Mouse (Mus musculus): ENCODE results near the gene Cwf19l1. TPM values are rescaled to one million over a fixed set of nuclear protein-coding genes. Genes with fewer than 3 reads are reported as not detected.

Cwf19l1 gene
- total and polyA plus RNA-seq, 2 experiments from 2014 or later = 10.7 to 27.3 TPM

DNA sequence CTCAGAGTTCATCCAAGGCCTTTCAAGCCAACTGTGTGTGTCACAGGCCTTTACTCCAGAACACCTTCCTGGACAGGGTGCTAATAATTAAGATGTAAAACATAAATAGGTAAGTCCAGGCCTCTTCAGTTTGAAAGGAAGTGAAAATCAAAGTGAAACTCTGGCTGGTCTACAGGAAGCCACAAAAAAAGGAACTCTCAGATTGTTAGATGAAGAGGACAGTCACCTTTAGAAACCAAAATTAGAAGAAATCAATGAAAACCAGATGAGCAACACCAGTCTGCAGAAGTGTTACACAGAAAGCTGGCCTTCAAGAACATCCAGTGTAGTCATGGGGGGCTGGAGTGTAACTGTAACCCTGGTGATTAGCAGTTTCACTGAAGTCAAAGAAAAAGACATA, 17.9 kb downstream of the Cwf19l1 start:
- ATAC-seq = no peak
- no peak for DNase-seq (ENCODE audit: low spot score)
- Histone ChIP-seq H3K4me1 (ENCODE audit: insufficient read depth, low read length) (no peaks in the 10 kb centered on the region), H3K36me3 (ENCODE audit: insufficient read depth, low read length) (peaks cover 46% of the 10 kb centered on the region), H3K9ac (replicated peaks; ENCODE audit: low read length) (no peak overlapping the region), H3K4me3 (ENCODE audit: low read length) (no peak overlapping the region), H3K27ac (no peak overlapping the region), H3K27me3 (ENCODE audit: insufficient read depth, low read length) (no peaks in the 10 kb centered on the region), H3K9me3 (ENCODE audit: low read length) (no peaks in the 10 kb centered on the region), H3K4me2 (ENCODE audit: low read depth, low read length) (no peak overlapping the region)
- TF ChIP-seq CTCF (IDR thresholded peaks at IDR 0.05; ENCODE audit: low read depth) = no peak

DNA sequence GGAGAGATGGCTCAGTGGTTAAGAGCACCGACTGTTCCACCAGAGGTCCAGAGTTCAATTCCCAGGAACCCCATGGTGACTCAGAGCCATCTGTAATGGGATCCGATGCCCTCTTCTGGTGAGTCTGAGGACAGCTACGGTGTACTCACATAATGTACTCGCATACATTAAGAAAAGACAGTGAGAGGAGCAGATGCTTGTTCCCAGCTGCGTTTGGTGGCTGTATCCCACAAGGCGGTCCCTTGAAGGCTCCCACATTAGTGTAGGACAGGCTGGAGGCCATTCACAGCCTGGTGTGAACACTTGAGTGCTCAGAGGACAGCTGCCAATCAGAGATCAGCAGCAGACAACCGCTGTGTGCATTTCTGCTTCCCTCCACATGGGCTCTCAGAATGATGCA, 24.0 kb downstream of the Cwf19l1 start:
- TF ChIP-seq CTCF (IDR thresholded peaks at IDR 0.05; ENCODE audit: low read depth) = peak; percentile 62
- no peaks in the 10 kb centered on the region for H3K9me3 ChIP-seq (ENCODE audit: low read length)
- H3K4me2 ChIP-seq (ENCODE audit: low read depth, low read length) = no peak overlapping the region
- peak; percentile 39; the same call in 1 of the 2 replicates for ATAC-seq
- no peak overlapping the region for H3K27ac ChIP-seq
- H3K9ac ChIP-seq (replicated peaks; ENCODE audit: low read length) = no peak overlapping the region
- DNase-seq (ENCODE audit: low spot score) = peak; percentile 49
- no peaks in the 10 kb centered on the region for H3K27me3 ChIP-seq (ENCODE audit: insufficient read depth, low read length)
- no peak overlapping the region for H3K4me3 ChIP-seq (ENCODE audit: low read length)
- 47% methylated on average over 7 of the region's 7 CpGs for WGBS
- H3K4me1 ChIP-seq (ENCODE audit: insufficient read depth, low read length) = peaks cover 4% of the 10 kb centered on the region
- peaks cover 37% of the 10 kb centered on the region for H3K36me3 ChIP-seq (ENCODE audit: insufficient read depth, low read length)

GRCm38 (mm10) chr19:44110356-44110755, 25.3 kb downstream of the Cwf19l1 start:
- H3K27me3 ChIP-seq (ENCODE audit: insufficient read depth, low read length) = no peaks in the 10 kb centered on the region
- H3K4me3 ChIP-seq (ENCODE audit: low read length) = no peak overlapping the region
- H3K4me1 ChIP-seq (ENCODE audit: insufficient read depth, low read length) = peaks cover 4% of the 10 kb centered on the region
- DNase-seq (ENCODE audit: low spot score) (no peak), ATAC-seq (no peak)
- H3K9me3 ChIP-seq (ENCODE audit: low read length) = no peaks in the 10 kb centered on the region
- WGBS = 86% methylated on average over 9 of the region's 9 CpGs
- peaks cover 36% of the 10 kb centered on the region for H3K36me3 ChIP-seq (ENCODE audit: insufficient read depth, low read length)
- no peak for TF ChIP-seq CTCF (IDR thresholded peaks at IDR 0.05; ENCODE audit: low read depth)
- no peak overlapping the region for H3K4me2 ChIP-seq (ENCODE audit: low read depth, low read length)
- H3K9ac ChIP-seq (replicated peaks; ENCODE audit: low read length) = no peak overlapping the region
- no peak overlapping the region for H3K27ac ChIP-seq

- H3K9ac ChIP-seq (replicated peaks; ENCODE audit: low read length) = no peak overlapping the region
- ATAC-seq = no peak
Measured at GRCm38 (mm10) chr19:44108996-44109395, 26.7 kb downstream of the Cwf19l1 start.

DNA sequence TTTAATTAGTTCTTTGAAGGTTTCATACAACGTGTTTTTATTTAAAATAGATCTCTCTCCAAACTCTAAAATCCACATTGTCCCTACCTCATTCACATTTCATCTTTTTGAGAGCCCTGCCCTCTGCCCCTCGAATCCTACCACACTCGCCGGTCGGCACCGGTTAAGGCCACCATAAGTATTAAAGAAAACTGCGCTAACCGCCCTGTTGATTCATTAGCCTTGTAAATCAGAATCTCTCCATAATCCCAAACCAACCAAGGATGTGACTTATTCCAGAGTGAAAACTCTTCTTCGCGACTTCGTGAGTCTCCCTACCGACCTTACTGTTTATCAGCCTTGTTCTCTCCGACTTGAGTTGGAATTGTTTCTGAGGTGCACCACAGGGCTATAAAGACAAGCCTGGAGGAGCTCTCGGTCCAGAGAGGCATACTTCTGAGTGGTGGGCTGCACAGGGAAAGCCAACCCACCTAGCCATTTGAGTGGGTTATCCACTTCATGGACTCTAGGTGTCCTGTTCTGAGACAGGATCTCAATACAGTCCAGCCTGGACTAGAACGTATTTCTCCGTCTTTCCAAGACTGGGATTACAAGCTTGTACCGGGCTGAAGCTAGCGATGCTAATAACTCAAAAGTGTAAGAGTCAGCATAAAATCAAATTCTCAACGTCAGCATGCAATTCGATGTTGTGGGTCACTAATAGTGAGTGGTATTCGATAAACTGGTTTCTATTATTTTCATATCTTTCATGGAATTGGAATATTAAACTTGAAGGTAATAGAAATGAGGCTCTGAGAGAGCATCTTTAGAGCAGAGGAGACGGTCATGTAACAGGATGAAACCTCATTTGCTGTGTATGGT, 27.8 kb downstream of the Cwf19l1 start:
- peak overlapping the region; percentile 86 for H3K4me2 ChIP-seq (ENCODE audit: low read depth, low read length)
- no peak for TF ChIP-seq CTCF (IDR thresholded peaks at IDR 0.05; ENCODE audit: low read depth)
- no peak for DNase-seq (ENCODE audit: low spot score)
- peaks cover 4% of the 10 kb centered on the region for H3K4me1 ChIP-seq (ENCODE audit: insufficient read depth, low read length)
- ATAC-seq = peak; percentile 64
- peak overlapping the region; percentile 87 for H3K4me3 ChIP-seq (ENCODE audit: low read length)
- H3K36me3 ChIP-seq (ENCODE audit: insufficient read depth, low read length) = peaks cover 23% of the 10 kb centered on the region; the same call in 1 of the 2 replicates
- no peaks in the 10 kb centered on the region for H3K27me3 ChIP-seq (ENCODE audit: insufficient read depth, low read length)
- WGBS = 25% methylated on average over 22 of the region's 22 CpGs
- peak overlapping the region; percentile 96 for H3K9ac ChIP-seq (replicated peaks; ENCODE audit: low read length)
- H3K27ac ChIP-seq = peak overlapping the region; percentile 79
- no peaks in the 10 kb centered on the region for H3K9me3 ChIP-seq (ENCODE audit: low read length)

More at GRCm38 (mm10) chr19:44108996-44109395, 26.7 kb downstream of the Cwf19l1 start:
- no peak for DNase-seq (ENCODE audit: low spot score)
- Histone ChIP-seq H3K9me3 (ENCODE audit: low read length) (no peaks in the 10 kb centered on the region), H3K36me3 (ENCODE audit: insufficient read depth, low read length) (peaks cover 34% of the 10 kb centered on the region), H3K27me3 (ENCODE audit: insufficient read depth, low read length) (no peaks in the 10 kb centered on the region), H3K4me1 (ENCODE audit: insufficient read depth, low read length) (peaks cover 4% of the 10 kb centered on the region), H3K4me3 (ENCODE audit: low read length) (no peak overlapping the region), H3K27ac (no peak overlapping the region), H3K4me2 (ENCODE audit: low read depth, low read length) (no peak overlapping the region)
- TF ChIP-seq CTCF (IDR thresholded peaks at IDR 0.05; ENCODE audit: low read depth) = no peak

DNA sequence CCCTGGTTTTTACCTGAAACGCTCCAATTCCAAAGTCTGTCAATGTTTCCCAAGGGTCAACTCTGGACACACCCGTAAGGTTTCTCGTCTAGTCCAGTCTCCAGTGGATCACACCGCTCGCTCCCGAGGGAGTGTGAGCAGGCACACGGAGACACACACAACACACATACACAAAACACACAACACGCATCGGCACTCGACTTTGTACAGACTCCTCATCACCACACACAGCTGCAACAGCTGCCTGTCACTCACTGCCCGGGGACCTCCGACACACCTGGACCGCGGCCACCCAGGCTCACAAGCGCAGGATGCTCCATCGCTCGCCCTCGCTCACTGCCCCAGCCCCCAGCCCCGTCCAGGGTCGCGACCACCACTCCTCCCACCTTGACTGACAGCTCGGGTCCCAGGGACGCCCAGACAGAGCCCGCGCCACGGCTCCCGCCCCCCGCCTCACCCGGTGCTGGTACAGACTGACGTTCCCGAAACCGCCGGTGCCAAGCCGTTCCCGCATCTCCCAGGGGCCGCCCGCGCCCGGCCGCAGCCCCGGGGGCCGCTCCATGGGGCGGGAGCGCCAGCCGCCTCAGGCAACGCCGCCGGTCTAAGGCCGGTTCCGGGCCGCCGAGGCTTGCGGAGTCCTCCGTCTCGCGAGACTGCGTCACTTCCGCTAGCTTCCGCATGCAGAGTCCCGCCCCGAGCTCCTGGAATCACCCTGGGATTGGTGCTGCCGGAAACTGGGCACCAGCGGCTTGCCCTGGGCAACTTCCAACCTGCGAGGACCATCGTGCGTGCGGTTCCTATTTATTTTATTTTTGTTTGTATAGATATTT, 28.6 kb downstream of the Cwf19l1 start, which contains the start of gene Chuk:
Gene Chuk (minus strand): TSS at position 650 of the 830 bp plus-strand sequence.
- ATAC-seq (peak; percentile 99), DNase-seq (ENCODE audit: low spot score) (peak; percentile 99)
- Histone ChIP-seq H3K27me3 (ENCODE audit: insufficient read depth, low read length) (no peaks in the 10 kb centered on the region), H3K36me3 (ENCODE audit: insufficient read depth, low read length) (peaks cover 14% of the 10 kb centered on the region; the same call in 1 of the 2 replicates), H3K4me1 (ENCODE audit: insufficient read depth, low read length) (peaks cover 4% of the 10 kb centered on the region), H3K27ac (peak within 1 kb of the TSS; percentile 79), H3K4me3 (ENCODE audit: low read length) (peak within 1 kb of the TSS; percentile 87), H3K9ac (replicated peaks; ENCODE audit: low read length) (peak within 1 kb of the TSS; percentile 96), H3K4me2 (ENCODE audit: low read depth, low read length) (peak within 1 kb of the TSS; percentile 86), H3K9me3 (ENCODE audit: low read length) (no peaks in the 10 kb centered on the region)
- 2% methylated on average over 64 of the region's 67 CpGs for WGBS
- no peak for TF ChIP-seq CTCF (IDR thresholded peaks at IDR 0.05; ENCODE audit: low read depth)

Measured in hindbrain, postnatal 0 days (tissue).